Mouse (Mus musculus) embryonic facial prominence, embryonic 13.5 days (tissue): ENCODE results near the gene Ang4. TPM values are rescaled to one million over a fixed set of nuclear protein-coding genes. Genes with fewer than 3 reads are reported as not detected.

Experiments
- ATAC-seq: fragments of 200-750 bp; cut with Nextera tagmentation; 2 replicates; pipeline ENCODE4 v1.8.0; 2017; ENCODE audit warnings: low read depth; ENCODE audit not compliant: insufficient number of reproducible peaks, insufficient read depth, low FRiP score, low TSS enrichment
- H3K27ac ChIP-seq: fragments of 300-500 bp; sonication (generic); 2 replicates; pipeline ENCODE4 v1.5.1; 2015; ENCODE audit warnings: moderate library complexity, mild to moderate bottlenecking, inconsistent platforms
- H3K27me3 ChIP-seq: fragments of 300-500 bp; sonication (generic); 2 replicates; pipeline ENCODE4 v1.6.1; 2015; ENCODE audit warnings: mild to moderate bottlenecking, inconsistent platforms
- H3K36me3 ChIP-seq: fragments of 300-500 bp; sonication (generic); 2 replicates; pipeline ENCODE4 v1.6.1; 2015; ENCODE audit warnings: mild to moderate bottlenecking, inconsistent platforms
- H3K4me1 ChIP-seq: fragments of 300-500 bp; sonication (generic); 2 replicates; pipeline ENCODE4 v1.6.1; 2015; ENCODE audit warnings: inconsistent platforms
- H3K4me2 ChIP-seq: fragments of 300-500 bp; sonication (generic); 2 replicates; pipeline ENCODE4 v1.6.1; 2015; ENCODE audit warnings: moderate library complexity, mild to moderate bottlenecking, inconsistent platforms
- H3K4me3 ChIP-seq: fragments of 300-500 bp; sonication (generic); 2 replicates; pipeline ENCODE4 v1.5.1; 2015; ENCODE audit warnings: mild to moderate bottlenecking, inconsistent platforms
- H3K9ac ChIP-seq: fragments of 300-500 bp; sonication (generic); 2 replicates; pipeline ENCODE4 v1.6.1; 2015; ENCODE audit warnings: mild to moderate bottlenecking, inconsistent platforms
- H3K9me3 ChIP-seq: fragments of 300-500 bp; sonication (generic); 2 replicates; pipeline ENCODE4 v1.6.1; 2016; ENCODE audit warnings: inconsistent platforms
- WGBS: fragments of 180-500 bp; shearing (Covaris S2); methylation state at CpG from one replicate; pipeline ENCODE4 v1.1.7; 2015; ENCODE audit warnings: mixed read lengths; 5-methylcytosine and 5-hydroxymethylcytosine counted together
- polyA plus RNA-seq: library from polyadenylated mRNA; unstranded; fragments of >200 nt; fragmentation: Nextera tagmentation; extraction: Ambion mirVana; gene quantifications from 2 replicates; pipeline ENCODE4 v1.2.1, GENCODE M21; 2015

Gene Ang4
- polyA plus RNA-seq, 1 experiment from 2014 or later: not detected

GRCm38 (mm10) chr14:51739150-51739993, 34.0 kb downstream of the Ang4 start:
- H3K4me1 ChIP-seq: peaks cover 27% of the 10 kb centered on the region
- ATAC-seq: no peak

GRCm38 (mm10) chr14:51738411-51739149, 34.8 kb downstream of the Ang4 start:
- H3K27me3 ChIP-seq: peaks cover 55% of the 10 kb centered on the region
- no peak for ATAC-seq
- H3K27ac ChIP-seq: no peak overlapping the region
- no peaks in the 10 kb centered on the region for H3K9me3 ChIP-seq
- WGBS: 3% methylated on average over 29 of the region's 29 CpGs
- H3K36me3 ChIP-seq: no peaks in the 10 kb centered on the region
- H3K9ac ChIP-seq: 0 out of 2 replicates have a peak overlapping the region, but pooled peaks have one; percentile 7
- peak overlapping the region; percentile 88 for H3K4me2 ChIP-seq
- H3K4me1 ChIP-seq: peaks cover 27% of the 10 kb centered on the region
- peak overlapping the region; percentile 50 for H3K4me3 ChIP-seq

More at GRCm38 (mm10) chr14:51739150-51739993, 34.0 kb downstream of the Ang4 start:
- peaks cover 55% of the 10 kb centered on the region for H3K27me3 ChIP-seq
- under 1% methylated on average over 23 of the region's 24 CpGs for WGBS
- no peak overlapping the region for H3K9ac ChIP-seq
- H3K4me3 ChIP-seq: peak overlapping the region; percentile 50
- H3K4me2 ChIP-seq: peak overlapping the region; percentile 88
- H3K36me3 ChIP-seq: no peaks in the 10 kb centered on the region
- H3K27ac ChIP-seq: no peak overlapping the region
- H3K9me3 ChIP-seq: no peaks in the 10 kb centered on the region

- Histone ChIP-seq H3K36me3 (no peaks in the 10 kb centered on the region), H3K27me3 (peaks cover 55% of the 10 kb centered on the region), H3K4me3 (no peak overlapping the region), H3K9me3 (no peaks in the 10 kb centered on the region), H3K4me2 (0 out of 2 replicates have a peak overlapping the region, but pooled peaks have one; percentile 88), H3K27ac (no peak overlapping the region), H3K9ac (no peak overlapping the region), H3K4me1 (peaks cover 27% of the 10 kb centered on the region)
- WGBS: 12% methylated on average over 12 of the region's 12 CpGs
- 0 out of 2 replicates have a peak, but pooled peaks have one; percentile 52 for ATAC-seq
These were observed 35.4 kb downstream of the Ang4 start for GRCm38 (mm10) chr14:51737967-51738366.

- ATAC-seq: no peak
These were observed 56.3 kb downstream of the Ang4 start, which contains the start of gene Gm5800 for GRCm38 (mm10) chr14:51717083-51717482. Gene Gm5800, minus strand, starts transcription at chr14:51717183.

More at GRCm38 (mm10) chr14:51717083-51717482, 56.3 kb downstream of the Ang4 start, which contains the start of gene Gm5800:
- no peak within 1 kb of the TSS for H3K4me2 ChIP-seq
- WGBS: 49% methylated on average over 1 of the region's 1 CpGs
- H3K36me3 ChIP-seq: no peaks in the 10 kb centered on the region
- no peaks in the 10 kb centered on the region for H3K4me1 ChIP-seq
- no peak within 1 kb of the TSS for H3K4me3 ChIP-seq
- H3K27ac ChIP-seq: no peak within 1 kb of the TSS
- no peaks in the 10 kb centered on the region for H3K9me3 ChIP-seq
- no peak within 1 kb of the TSS for H3K9ac ChIP-seq
- H3K27me3 ChIP-seq: no peaks in the 10 kb centered on the region

Other genes starting within 250 kb of the Ang4 start
- not detected in 2 replicates for gene Gm5622, start 220.8 kb downstream of the Ang4 start, polyA plus RNA-seq
- gene Gm17175, start 199.5 kb downstream of the Ang4 start, polyA plus RNA-seq: not detected in 2 replicates
- not detected in 2 replicates for gene Gm17174, start 181.5 kb downstream of the Ang4 start, polyA plus RNA-seq
- not detected in 2 replicates for gene Gm17078, start 162.3 kb downstream of the Ang4 start, polyA plus RNA-seq
- gene Gm4181, start 137.9 kb downstream of the Ang4 start, polyA plus RNA-seq: not detected in 2 replicates
- not detected in 2 replicates for gene Gm17079, start 78.1 kb downstream of the Ang4 start, polyA plus RNA-seq
- gene Gm5800, start 56.4 kb downstream of the Ang4 start, polyA plus RNA-seq: not detected in 2 replicates
- not detected in 2 replicates for gene AY358078, start 26.5 kb upstream of the Ang4 start, polyA plus RNA-seq
- gene Ear6, start 80.1 kb upstream of the Ang4 start, polyA plus RNA-seq: not detected in 2 replicates
- 51.3 and 54.2 TPM in 2 replicates for gene Mettl17, start 111.3 kb upstream of the Ang4 start, polyA plus RNA-seq
- 3.5 and 3.7 TPM in 2 replicates for gene Slc39a2, start 119.3 kb upstream of the Ang4 start, polyA plus RNA-seq
- 55.2 and 72.4 TPM in 2 replicates for gene Ndrg2, start 140.6 kb upstream of the Ang4 start, polyA plus RNA-seq
- not detected in 2 replicates for gene Tppp2, start 144.8 kb upstream of the Ang4 start, polyA plus RNA-seq
- not detected in 2 replicates for gene Rnase13, start 149.2 kb upstream of the Ang4 start, polyA plus RNA-seq
- 165 and 167 TPM in 2 replicates for gene Arhgef40, start 211.1 kb upstream of the Ang4 start, polyA plus RNA-seq
- gene Tmem253, start 242.1 kb upstream of the Ang4 start, polyA plus RNA-seq: 0.44 and 1.1 TPM in 2 replicates
- gene Zfp219, start 247.1 kb upstream of the Ang4 start, polyA plus RNA-seq: 31.1 and 36.0 TPM in 2 replicates